Mouse (Mus musculus): ENCODE data around the gene Atf6b. TPM values are rescaled to one million over a fixed set of nuclear protein-coding genes. Genes with fewer than 3 reads are reported as not detected.

The Atf6b gene
- total and polyA plus RNA-seq, 3 experiments = 18.9 to 59.6 (median 34.3) TPM

- TF ChIP-seq NELFE (IDR thresholded peaks at IDR 0.05; ENCODE audit: low read depth, low read length) (no peak), MYC (IDR thresholded peaks at IDR 0.05; ENCODE audit: low read depth, low read length) (no peak), RCOR1 (conservative IDR thresholded peaks at IDR 0.05; ENCODE audit: low read depth, low read length) (no peak), RAD21 (IDR thresholded peaks at IDR 0.05; ENCODE audit: low read depth, low read length) (no peak), POLR2AphosphoS2 (IDR thresholded peaks at IDR 0.05; ENCODE audit: low read depth, low read length) (no peak), EP300 (IDR thresholded peaks at IDR 0.05; ENCODE audit: low read length) (no peak), CHD2 (IDR thresholded peaks at IDR 0.05; ENCODE audit: low read length) (no peak), MAX (IDR thresholded peaks at IDR 0.05; ENCODE audit: low read length) (no peak), PAX5 (IDR thresholded peaks at IDR 0.05; ENCODE audit: low read length) (no peak), HCFC1 (IDR thresholded peaks at IDR 0.05; ENCODE audit: low read depth, low read length) (no peak), MAZ (IDR thresholded peaks at IDR 0.05; ENCODE audit: low read depth, low read length) (no peak), ZNF384 (IDR thresholded peaks at IDR 0.05; ENCODE audit: low read depth, low read length) (no peak), CHD1 (IDR thresholded peaks at IDR 0.05; ENCODE audit: low read depth, low read length) (no peak)
- DNase-seq (ENCODE audit: extremely low read depth) = no peak
- Histone ChIP-seq H3K36me3 (replicated peaks in 1 of 2; ENCODE audit: control insufficient read depth in 1 of 2, insufficient read depth in 1 of 2, low read length in 1 of 2) (peaks cover 0 to 2% of the 10 kb centered on the region in 2 experiments), H3K4me1 (ENCODE audit: control insufficient read depth in 1 of 2, insufficient read depth in 2 of 2) (no peaks in the 10 kb centered on the region; a peak in 1 of 4 replicates), H3K4me3 (replicated peaks in 1 of 3; ENCODE audit: low read depth in 2 of 3, low read length in 2 of 3, poor library complexity in 1 of 3) (no peak overlapping the region), H3K27me3 (replicated peaks) (peaks cover 75% of the 10 kb centered on the region), H3K9ac (ENCODE audit: insufficient read depth, low read depth) (no peak overlapping the region), H3K9me3 (replicated peaks; ENCODE audit: low read length) (peaks cover under 1% of the 10 kb centered on the region), H3K4me2 (ENCODE audit: insufficient read depth, low read depth, poor library complexity, severe bottlenecking) (no peak overlapping the region), H3K27ac (ENCODE audit: insufficient read depth, low read depth) (no peak overlapping the region), H3K79me2 (replicated peaks; ENCODE audit: control insufficient read depth, extremely low read depth, insufficient read depth, poor library complexity, severe bottlenecking) (no peaks in the 10 kb centered on the region)
- dilution Hi-C loops (cut with MboI; ENCODE audit: extremely low pct_ligation_motif_present, extremely low pct_unique_long_range_greater_than_20kb, low sequenced_read_pairs) = no loop called here
- in situ Hi-C loops (cut with MboI; ENCODE audit: low pct_ligation_motif_present, low pct_unique_long_range_greater_than_20kb, low sequenced_read_pairs) = no loop called here
These were observed 15.5 kb downstream of the Atf6b start for GRCm38 (mm10) chr17:34662468-34662867.

GRCm38 (mm10) chr17:34662978-34663377 lies 16.0 kb downstream of the Atf6b start:
- H3K4me1 ChIP-seq (ENCODE audit: control insufficient read depth in 1 of 2, insufficient read depth in 2 of 2) = no peaks in the 10 kb centered on the region; a peak in 1 of 4 replicates
- H3K27me3 ChIP-seq (replicated peaks) = peaks cover 80% of the 10 kb centered on the region
- no peak overlapping the region for H3K4me2 ChIP-seq (ENCODE audit: insufficient read depth, low read depth, poor library complexity, severe bottlenecking)
- DNase-seq (ENCODE audit: extremely low read depth) = no peak
- dilution Hi-C loops (cut with MboI; ENCODE audit: extremely low pct_ligation_motif_present, extremely low pct_unique_long_range_greater_than_20kb, low sequenced_read_pairs) (no loop called here), in situ Hi-C loops (cut with MboI; ENCODE audit: low pct_ligation_motif_present, low pct_unique_long_range_greater_than_20kb, low sequenced_read_pairs) (no loop called here)
- H3K4me3 ChIP-seq (replicated peaks in 1 of 3; ENCODE audit: low read depth in 2 of 3, low read length in 2 of 3, poor library complexity in 1 of 3) = no peak overlapping the region
- peaks cover 0 to 2% of the 10 kb centered on the region in 2 experiments for H3K36me3 ChIP-seq (replicated peaks in 1 of 2; ENCODE audit: control insufficient read depth in 1 of 2, insufficient read depth in 1 of 2, low read length in 1 of 2)
- no peak for TF ChIP-seq ZNF384 (IDR thresholded peaks at IDR 0.05; ENCODE audit: low read depth, low read length)
- TF ChIP-seq ETS1 (conservative IDR thresholded peaks at IDR 0.05; ENCODE audit: low read depth, low read length) = no peak
- no peak for TF ChIP-seq MAZ (IDR thresholded peaks at IDR 0.05; ENCODE audit: low read depth, low read length)
- TF ChIP-seq GABPA (IDR thresholded peaks at IDR 0.05; ENCODE audit: insufficient replicate concordance, low read depth, low read length) = no peak
- no peak for TF ChIP-seq RCOR1 (conservative IDR thresholded peaks at IDR 0.05; ENCODE audit: low read depth, low read length)
- no peak for TF ChIP-seq BHLHE40 (IDR thresholded peaks at IDR 0.05; ENCODE audit: low read depth, low read length)
- TF ChIP-seq EP300 (IDR thresholded peaks at IDR 0.05; ENCODE audit: low read length) = no peak
- TF ChIP-seq MAFK (IDR thresholded peaks at IDR 0.05; ENCODE audit: insufficient replicate concordance, low read length) = no peak
- TF ChIP-seq ZMIZ1 (IDR thresholded peaks at IDR 0.05; ENCODE audit: low read depth, low read length) = no peak
- no peak for TF ChIP-seq USF2 (conservative IDR thresholded peaks at IDR 0.05; ENCODE audit: low read depth, low read length)
- no peak for TF ChIP-seq MEF2A (IDR thresholded peaks at IDR 0.05; ENCODE audit: borderline replicate concordance, low read depth, low read length)
- TF ChIP-seq UBTF (IDR thresholded peaks at IDR 0.05; ENCODE audit: low read depth, low read length) = no peak
- TF ChIP-seq ZC3H11A (IDR thresholded peaks at IDR 0.05; ENCODE audit: low read depth, low read length) = no peak
- TF ChIP-seq MAX (IDR thresholded peaks at IDR 0.05; ENCODE audit: low read length) = no peak
- peaks cover 6% of the 10 kb centered on the region for H3K9me3 ChIP-seq (replicated peaks; ENCODE audit: low read length)
- H3K27ac ChIP-seq (ENCODE audit: insufficient read depth, low read depth) = no peak overlapping the region
- no peak overlapping the region for H3K9ac ChIP-seq (ENCODE audit: insufficient read depth, low read depth)
- H3K79me2 ChIP-seq (replicated peaks; ENCODE audit: control insufficient read depth, extremely low read depth, insufficient read depth, poor library complexity, severe bottlenecking) = no peaks in the 10 kb centered on the region

All from CH12.LX (cell line).